In genomic region chr1:179642726-179643125, GRCm38 (mm10) we compare ENCODE assay signal across 26 mouse cellular contexts. TPM values are rescaled to one million over a fixed set of nuclear protein-coding genes. Genes with fewer than 3 reads are reported as not detected.
DNase-seq lines count a peak whose midpoint lies in the region; ATAC-seq and TF ChIP-seq lines count a peak whose summit lies in the region.
"Had no signal": no experiment of that assay in that cellular context is flagged by ENCODE, and none has a peak within 500 bp of the region (broad histone marks: within the 10 kb centered on the region; RNA-seq: fewer than 3 reads in every experiment).

No protein-coding gene starts in this region.

- no peaks in the 10 kb centered on the region; the same call in 1 of the 2 replicates for H3K4me1 ChIP-seq in cerebellum, adult 2 months (ENCODE audit: control insufficient read depth, insufficient read depth, low read length)
- peaks cover 9% of the 10 kb centered on the region for H3K4me1 ChIP-seq in forebrain, embryonic 16.5 days (replicated peaks; ENCODE audit: control insufficient read depth, insufficient read depth, low read length)
- H3K4me1 ChIP-seq: heart, embryonic 12.5 days; hindbrain, embryonic 13.5 days; intestine, embryonic 15.5 days had no signal

- H3K36me3 ChIP-seq in forebrain, embryonic 16.5 days (ENCODE audit: control insufficient read depth, insufficient read depth) = no peaks in the 10 kb centered on the region
- H3K36me3 ChIP-seq: G1E; heart, embryonic 12.5 days; heart, embryonic 15.5 days; hindbrain, embryonic 10.5 days; hindbrain, embryonic 13.5 days; intestine, embryonic 15.5 days had no signal

- H3K9me3 ChIP-seq in forebrain, embryonic 16.5 days (ENCODE audit: control insufficient read depth, low read length) = no peaks in the 10 kb centered on the region
- H3K9me3 ChIP-seq: G1E; heart, embryonic 12.5 days; heart, embryonic 15.5 days; hindbrain, embryonic 10.5 days; hindbrain, embryonic 13.5 days; intestine, embryonic 15.5 days had no signal

- H3K4me2 ChIP-seq in forebrain, embryonic 16.5 days (ENCODE audit: low read length) = no peak overlapping the region
- H3K4me2 ChIP-seq: heart, embryonic 12.5 days; heart, embryonic 15.5 days; hindbrain, embryonic 13.5 days; intestine, embryonic 15.5 days had no signal

- no peak for ATAC-seq in forebrain, embryonic 16.5 days
- ATAC-seq: forebrain, embryonic 14.5 days; hindbrain, embryonic 16.5 days; intestine, embryonic 15.5 days; Patski had no signal

- H3K4me3 ChIP-seq in cerebellum, adult 2 months (replicated peaks; ENCODE audit: insufficient read depth, low read depth, low read length) = no peak overlapping the region
- H3K4me3 ChIP-seq in forebrain, embryonic 16.5 days (replicated peaks; ENCODE audit: low read length) = no peak overlapping the region
- H3K4me3 ChIP-seq: heart, embryonic 12.5 days; heart, embryonic 15.5 days; hindbrain, embryonic 10.5 days; hindbrain, embryonic 13.5 days; intestine, embryonic 15.5 days had no signal

- TF ChIP-seq POLR2A in cerebellum, adult 2 months (IDR thresholded peaks at IDR 0.05; ENCODE audit: borderline replicate concordance, insufficient read depth, low read length) = no peak

- no peaks in the 10 kb centered on the region for H3K27me3 ChIP-seq in cerebellum, adult 2 months (ENCODE audit: control insufficient read depth, insufficient read depth, low read length)
- no peaks in the 10 kb centered on the region for H3K27me3 ChIP-seq in forebrain, embryonic 16.5 days (replicated peaks; ENCODE audit: control insufficient read depth, insufficient read depth, low read length)
- H3K27me3 ChIP-seq: heart, embryonic 12.5 days; heart, embryonic 15.5 days; hindbrain, embryonic 13.5 days; intestine, embryonic 15.5 days; Patski had no signal

- 67% methylated on average over 4 of the region's 4 CpGs for WGBS in cerebellum, adult 2 months
- 93% methylated on average over 4 of the region's 4 CpGs for WGBS in forebrain, embryonic 16.5 days

- TF ChIP-seq CTCF in cerebellum, adult 2 months (IDR thresholded peaks at IDR 0.05; ENCODE audit: borderline replicate concordance, insufficient read depth, low read depth, low read length) = no peak

- no peak overlapping the region for H3K9ac ChIP-seq in forebrain, embryonic 16.5 days (replicated peaks; ENCODE audit: low read depth, low read length)
- H3K9ac ChIP-seq: heart, embryonic 12.5 days; heart, embryonic 15.5 days; hindbrain, embryonic 13.5 days; intestine, embryonic 15.5 days had no signal

- no peak overlapping the region for H3K27ac ChIP-seq in cerebellum, adult 2 months (ENCODE audit: insufficient read depth, low read length)
- no peak overlapping the region for H3K27ac ChIP-seq in forebrain, embryonic 16.5 days (ENCODE audit: low read length)
- H3K27ac ChIP-seq: heart, embryonic 15.5 days; hindbrain, embryonic 10.5 days; hindbrain, embryonic 13.5 days; intestine, embryonic 15.5 days had no signal

- peak; percentile 1 for DNase-seq in cerebellum, adult 9-11 months
- no peak for DNase-seq in cerebellum, adult 2 months
- DNase-seq in retina, postnatal 1 day = peak; percentile 51
- DNase-seq in retina, embryonic 14.5 days (ENCODE audit: low spot score) = no peak
- DNase-seq in 416B (ENCODE audit: low read depth) = peak; percentile 31
- DNase-seq in adipocyte (ENCODE audit: low spot score) = peak; percentile 54
- no peak for DNase-seq in kidney, postnatal 14 days
- DNase-seq: adrenal gland, adult 2 months; adrenal gland, postnatal 14 days; cerebellum, adult 11 months; cerebellum, adult 8-10 months; cerebellum, postnatal 14 days; gastrocnemius, postnatal 10 days; gastrocnemius, postnatal 36 days; heart, postnatal 10 days; heart, postnatal 36 days had no signal

RNA-seq across cellular contexts. Expression of gene Sccpdh, which starts 25.3 kb away (rescaled TPM):
- 131 and 140 TPM in 2 replicates for polyA plus RNA-seq in cerebellum, adult 2 months (2012; rRNA removed)
- polyA plus RNA-seq in forebrain, embryonic 16.5 days (2015; fragmentation: Nextera tagmentation; extraction: Ambion mirVana) = 117 and 128 TPM in 2 replicates

Comparison
In these comparisons a context has a peak if more than half of its experiments do, and no peak if none do; other contexts are left out.
1. DNase-seq: peak in cerebellum, adult 9-11 months (single experiment), retina, postnatal 1 day (single experiment), 416B (single experiment) and adipocyte (single experiment); none in cerebellum, adult 2 months (0 of 2), retina, embryonic 14.5 days (single experiment) and kidney, postnatal 14 days (single experiment).